Mouse (Mus musculus) heart, postnatal 0 days (tissue): Measurements from ENCODE around the gene Cib3. TPM values are rescaled to one million over a fixed set of nuclear protein-coding genes. Genes with fewer than 3 reads are reported as not detected.

Experiments
- ATAC-seq: fragments of 200-750 bp; cut with Nextera tagmentation; 2 replicates; pipeline ENCODE4 v1.8.0; 2017; ENCODE audit warnings: low read depth, moderate number of reproducible peaks, moderate library complexity; ENCODE audit not compliant: insufficient read depth
- DNase-seq: peaks from one replicate; pipeline ENCODE4 v3.0.0-alpha.2; 2016; ENCODE audit warnings: low spot score
- H3K27ac ChIP-seq: fragments of 300-500 bp; sonication (generic); 2 replicates; pipeline ENCODE4 v1.5.1; 2014; ENCODE audit warnings: low read depth, mild to moderate bottlenecking
- H3K27me3 ChIP-seq: fragments of 300-500 bp; sonication (generic); 2 replicates; pipeline ENCODE4 v1.6.1; 2014; ENCODE audit warnings: low read length, mixed read lengths; ENCODE audit not compliant: control insufficient read depth, insufficient read depth
- H3K36me3 ChIP-seq: fragments of 300-500 bp; sonication (generic); replicated peaks from 2 replicates; pipeline ENCODE4 v1.6.1; 2014; ENCODE audit warnings: low read length, mixed read lengths; ENCODE audit not compliant: control insufficient read depth, insufficient read depth
- H3K4me1 ChIP-seq: fragments of 300-500 bp; sonication (generic); 2 replicates; pipeline ENCODE4 v1.6.1; 2014; ENCODE audit warnings: antibody characterized with exemption; ENCODE audit not compliant: control insufficient read depth, insufficient read depth
- H3K4me2 ChIP-seq: fragments of 300-500 bp; sonication (generic); 2 replicates; pipeline ENCODE4 v1.6.1; 2014; ENCODE audit warnings: low read depth, mild to moderate bottlenecking, low read length, moderate library complexity
- H3K4me3 ChIP-seq: fragments of 300-500 bp; sonication (generic); 2 replicates; pipeline ENCODE4 v1.5.1; 2014; ENCODE audit warnings: low read depth, low read length
- H3K9ac ChIP-seq: fragments of 300-500 bp; sonication (generic); replicated peaks from 2 replicates; pipeline ENCODE4 v1.6.1; 2014; ENCODE audit warnings: low read depth, low read length, mixed read lengths
- H3K9me3 ChIP-seq: fragments of 300-500 bp; sonication (generic); replicated peaks from 2 replicates; pipeline ENCODE4 v1.6.1; 2016; ENCODE audit warnings: low read length; ENCODE audit not compliant: control insufficient read depth
- CTCF ChIP-seq: IDR thresholded peaks from 2 replicates; pipeline ENCODE4 v1.5.1; 2016; ENCODE audit warnings: antibody characterized with exemption, control low read depth, low read depth
- EP300 ChIP-seq: IDR thresholded peaks from 2 replicates; pipeline ENCODE4 v1.6.1; 2016; ENCODE audit warnings: antibody characterized with exemption, low read depth
- WGBS: fragments of 180-500 bp; shearing (Covaris S2); extraction: QIAGEN DNeasy Blood & Tissue Kit; methylation state at CpG from one replicate; pipeline ENCODE4 v1.1.7; 2014; 5-methylcytosine and 5-hydroxymethylcytosine counted together
- polyA plus RNA-seq: library from polyadenylated mRNA; unstranded; fragments of >200 nt; fragmentation: Nextera tagmentation; extraction: Ambion mirVana; gene quantifications from 2 replicates; pipeline ENCODE4 v1.2.1, GENCODE M21; 2015
- total RNA-seq: library from RNA; depleted of rRNA; stranded (reverse); fragments of >200 nt; gene quantifications from 2 replicates; pipeline ENCODE4 v1.2.3, GENCODE M21; 2014; ENCODE audit warnings: low replicate concordance

Gene Cib3
- total and polyA plus RNA-seq, 2 experiments from 2014 or later = not detected

DNA sequence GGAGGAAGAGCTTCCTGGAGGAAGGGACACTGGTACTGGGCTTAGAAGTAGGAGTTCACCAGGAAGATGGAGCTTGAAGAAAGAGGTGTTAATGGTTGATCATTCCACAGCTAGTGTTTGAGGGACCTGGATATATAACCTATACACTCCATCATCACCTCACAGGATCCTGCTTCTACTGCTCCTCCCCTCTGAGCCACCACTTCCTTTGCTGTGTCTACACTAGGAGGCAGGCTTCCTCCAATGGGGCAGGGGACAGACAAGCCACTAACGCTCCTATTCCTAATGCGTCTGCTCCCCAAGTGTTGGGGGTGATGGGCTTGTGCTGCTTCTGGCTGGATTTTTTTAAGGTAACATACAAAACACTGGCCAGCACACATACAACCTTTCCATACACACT lies 1.9 kb downstream of the Cib3 start:
- no peak for DNase-seq
- ATAC-seq = no peak
- Histone ChIP-seq H3K4me2 (no peak overlapping the region), H3K36me3 (no peaks in the 10 kb centered on the region), H3K4me1 (no peaks in the 10 kb centered on the region), H3K4me3 (no peak overlapping the region), H3K9me3 (no peaks in the 10 kb centered on the region), H3K27me3 (no peaks in the 10 kb centered on the region), H3K27ac (no peak overlapping the region), H3K9ac (no peak overlapping the region)
- TF ChIP-seq EP300 (no peak), CTCF (no peak)
- WGBS = 55% methylated on average over 2 of the region's 2 CpGs

DNA sequence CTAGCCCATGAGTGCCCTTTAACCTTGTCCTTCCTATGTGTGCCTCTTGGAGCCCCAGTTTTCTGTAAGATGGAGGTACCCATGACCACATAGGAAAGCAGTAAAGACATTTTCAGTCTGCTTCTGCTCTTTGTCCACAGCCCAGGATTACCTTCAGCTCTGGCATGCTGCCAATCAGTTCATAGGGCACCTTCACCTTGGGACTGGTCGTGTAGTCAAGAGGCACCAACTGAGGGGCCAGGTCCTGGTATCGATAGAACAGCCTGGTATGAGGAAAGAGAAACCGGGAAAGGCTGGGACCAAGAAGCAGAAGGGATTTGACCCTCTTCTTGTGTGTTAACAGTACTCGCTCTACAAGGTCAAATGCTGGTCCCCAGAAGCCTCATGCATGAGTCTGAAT lies 2.4 kb downstream of the Cib3 start:
- DNase-seq (no peak), ATAC-seq (no peak)
- 64% methylated on average over 4 of the region's 4 CpGs for WGBS
- no peaks in the 10 kb centered on the region for H3K27me3 ChIP-seq
- no peak overlapping the region for H3K9ac ChIP-seq
- H3K36me3 ChIP-seq = no peaks in the 10 kb centered on the region
- H3K9me3 ChIP-seq = no peaks in the 10 kb centered on the region
- no peaks in the 10 kb centered on the region for H3K4me1 ChIP-seq
- no peak overlapping the region for H3K4me2 ChIP-seq
- no peak for TF ChIP-seq EP300
- no peak for TF ChIP-seq CTCF
- no peak overlapping the region for H3K27ac ChIP-seq
- no peak overlapping the region for H3K4me3 ChIP-seq

DNA sequence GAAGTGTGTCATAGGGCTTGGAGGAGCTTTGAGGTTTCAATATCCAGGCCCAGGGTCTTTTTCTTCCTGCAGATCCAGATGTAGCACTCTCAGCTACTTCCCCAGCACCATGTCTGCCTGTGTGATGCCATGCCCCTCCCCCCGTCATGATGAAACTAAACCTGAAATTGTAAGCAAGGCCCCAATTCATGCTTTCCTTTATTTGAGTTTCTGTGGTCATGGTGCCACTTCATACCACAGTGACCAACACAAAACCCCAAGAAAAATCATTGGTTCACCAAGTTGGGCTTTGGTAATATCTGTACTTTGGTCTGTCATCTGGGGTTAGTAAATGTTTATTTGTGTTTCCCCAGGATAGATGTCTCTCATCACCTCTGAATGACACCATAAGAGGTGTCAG lies 4.1 kb downstream of the Cib3 start:
- Histone ChIP-seq H3K4me2 (no peak overlapping the region), H3K27me3 (no peaks in the 10 kb centered on the region), H3K36me3 (no peaks in the 10 kb centered on the region), H3K9me3 (peaks cover 6% of the 10 kb centered on the region; the same call in 1 of the 2 replicates), H3K27ac (no peak overlapping the region), H3K9ac (no peak overlapping the region), H3K4me3 (no peak overlapping the region), H3K4me1 (no peaks in the 10 kb centered on the region)
- 65% methylated on average over 1 of the region's 1 CpGs for WGBS
- DNase-seq = no peak
- no peak for ATAC-seq
- TF ChIP-seq EP300 (no peak), CTCF (no peak)

DNA sequence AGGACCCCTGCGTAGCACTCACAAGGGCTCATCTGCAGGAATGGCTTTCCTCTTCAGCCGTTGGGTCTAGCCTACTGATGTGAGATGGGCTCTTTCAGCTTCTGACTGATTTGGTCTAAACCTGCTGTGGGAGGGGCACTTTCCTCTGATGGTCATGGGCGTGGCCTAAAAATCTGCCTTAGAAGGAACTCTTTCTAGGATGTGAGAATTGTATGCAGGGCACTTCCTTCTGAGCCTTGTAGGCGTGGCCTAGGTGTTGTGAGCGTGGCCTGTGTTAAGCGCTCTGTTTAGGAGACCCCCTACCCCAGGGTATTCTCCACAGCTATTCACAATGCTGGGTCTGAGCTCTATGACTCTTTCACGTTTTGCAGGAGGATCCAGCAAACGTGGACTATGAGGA lies 14.6 kb downstream of the Cib3 start:
- no peaks in the 10 kb centered on the region for H3K36me3 ChIP-seq
- no peak for DNase-seq
- no peak for ATAC-seq
- no peaks in the 10 kb centered on the region for H3K27me3 ChIP-seq
- peaks cover 10% of the 10 kb centered on the region for H3K9me3 ChIP-seq
- H3K4me1 ChIP-seq = no peaks in the 10 kb centered on the region
- H3K27ac ChIP-seq = no peak overlapping the region
- no peak for TF ChIP-seq EP300
- TF ChIP-seq CTCF = no peak
- no peak overlapping the region for H3K9ac ChIP-seq
- H3K4me3 ChIP-seq = no peak overlapping the region
- H3K4me2 ChIP-seq = no peak overlapping the region
- 56% methylated on average over 8 of the region's 8 CpGs for WGBS

DNA sequence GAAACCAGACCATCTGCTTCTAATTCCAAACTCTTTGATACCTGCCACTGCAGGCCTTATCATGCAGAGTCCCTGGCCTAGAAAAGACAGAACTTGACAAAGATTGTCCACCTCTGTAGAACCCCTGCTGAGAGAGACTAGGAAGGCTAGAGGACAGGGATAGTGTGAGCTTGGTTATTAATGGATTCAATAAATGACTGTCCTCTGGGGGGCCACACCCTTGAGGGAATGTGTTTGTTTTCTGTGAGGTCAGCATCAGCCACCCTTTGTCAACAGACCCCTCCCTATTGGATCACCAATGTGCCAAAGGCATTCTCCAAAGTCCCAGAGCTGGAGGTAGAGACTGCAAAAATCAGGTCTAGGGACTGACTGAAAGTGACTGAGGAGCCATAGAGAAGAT lies 20.6 kb downstream of the Cib3 start:
- H3K27me3 ChIP-seq = no peaks in the 10 kb centered on the region
- no peak overlapping the region for H3K4me3 ChIP-seq
- no peak for TF ChIP-seq CTCF
- no peak for TF ChIP-seq EP300
- H3K27ac ChIP-seq = no peak overlapping the region
- no peaks in the 10 kb centered on the region for H3K9me3 ChIP-seq
- H3K4me2 ChIP-seq = no peak overlapping the region
- H3K4me1 ChIP-seq = no peaks in the 10 kb centered on the region
- DNase-seq (no peak), ATAC-seq (no peak)
- H3K9ac ChIP-seq = no peak overlapping the region
- H3K36me3 ChIP-seq = no peaks in the 10 kb centered on the region

DNA sequence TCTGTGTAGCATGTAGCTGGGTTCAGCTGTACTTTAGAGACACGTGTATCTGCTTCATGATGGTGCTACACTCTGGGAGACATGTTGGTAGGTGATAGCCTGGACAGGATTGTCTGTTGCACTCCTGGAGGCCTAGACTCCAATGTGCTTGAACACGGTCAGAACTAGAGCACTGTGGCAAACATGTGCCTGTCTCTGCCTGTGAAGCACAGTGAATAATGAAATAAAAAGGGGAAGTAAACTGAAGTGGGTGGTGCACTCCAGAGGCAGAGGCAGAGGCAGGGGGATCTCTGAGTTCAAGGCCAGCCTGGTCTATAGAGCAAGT lies 22.5 kb downstream of the Cib3 start:
- ATAC-seq (no peak), DNase-seq (no peak)
- no peak overlapping the region for H3K4me2 ChIP-seq
- no peaks in the 10 kb centered on the region for H3K36me3 ChIP-seq
- no peak overlapping the region for H3K9ac ChIP-seq
- no peak overlapping the region; the same call in 1 of the 2 replicates for H3K4me3 ChIP-seq
- no peak for TF ChIP-seq CTCF
- no peak for TF ChIP-seq EP300
- H3K4me1 ChIP-seq = no peaks in the 10 kb centered on the region
- WGBS = 72% methylated on average over 2 of the region's 2 CpGs
- H3K27me3 ChIP-seq = no peaks in the 10 kb centered on the region
- no peak overlapping the region for H3K27ac ChIP-seq
- H3K9me3 ChIP-seq = no peaks in the 10 kb centered on the region
